Mouse (Mus musculus): ENCODE data around the gene Il18rap.
"Not testable (repeated sequence)": the region's sequence is repeated elsewhere in the genome, so short reads cannot be mapped to it uniquely, and the experiment has no call there.

The Il18rap gene

DNA sequence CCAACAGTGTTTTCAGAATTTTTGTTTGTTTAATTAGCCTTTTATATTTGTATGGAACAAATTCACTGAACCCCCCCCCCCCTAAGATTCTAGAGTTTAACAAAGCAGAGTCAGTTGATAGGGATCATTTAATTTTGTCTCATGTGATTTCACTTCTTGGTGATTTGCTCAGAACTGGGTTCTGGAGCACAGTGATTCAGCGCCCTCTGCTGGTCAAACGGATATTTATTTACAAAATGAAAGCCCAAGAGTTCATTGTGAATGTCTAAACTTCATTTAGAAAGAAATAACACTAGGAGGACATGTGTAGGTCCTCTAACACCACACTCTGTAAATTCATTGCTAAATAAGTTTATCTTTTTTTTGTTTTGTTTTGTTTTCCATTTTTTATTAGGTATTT, 29.5 kb downstream of the Il18rap start:
- DNase-seq (ENCODE audit: low read depth, low spot score), result peak; percentile 57

DNA sequence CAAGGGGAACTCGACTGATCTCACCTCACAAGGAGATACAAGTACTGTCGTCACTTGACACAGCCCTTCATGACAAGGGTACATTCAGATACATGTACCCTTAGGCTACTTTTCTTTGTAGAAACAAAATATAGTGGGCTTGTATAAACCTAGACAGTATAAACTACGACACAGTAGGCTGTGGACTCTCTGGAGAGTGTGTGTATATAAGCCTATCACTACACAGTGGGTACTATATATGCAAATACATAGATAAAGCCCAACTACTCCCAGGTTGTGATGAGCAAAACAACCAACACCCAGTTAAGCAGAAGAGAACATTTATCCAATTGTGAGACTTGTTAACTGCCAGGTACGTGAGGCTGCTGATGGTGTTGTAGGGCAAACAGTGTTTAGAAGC, 31.5 kb downstream of the Il18rap start:
- DNase-seq (ENCODE audit: low read depth, low spot score), result no peak

GRCm38 (mm10) chr1:40547064-40547572, 32.0 kb downstream of the Il18rap start:
- DNase-seq (ENCODE audit: low read depth, low spot score), result no peak

DNA sequence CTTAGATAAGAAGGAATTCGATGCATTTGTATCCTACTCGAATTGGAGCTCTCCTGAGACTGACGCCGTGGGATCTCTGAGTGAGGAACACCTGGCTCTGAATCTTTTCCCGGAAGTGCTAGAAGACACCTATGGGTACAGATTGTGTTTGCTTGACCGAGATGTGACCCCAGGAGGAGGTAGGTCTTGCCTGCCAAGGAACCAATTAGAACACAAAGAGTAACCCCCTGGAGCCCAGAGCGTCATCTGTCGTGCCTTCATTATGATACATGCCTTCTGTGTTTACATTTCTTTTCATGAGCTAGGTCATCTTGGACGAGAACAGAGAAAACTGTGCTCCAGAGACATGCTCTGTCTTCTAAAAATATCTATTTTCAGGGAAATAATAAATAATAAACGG, 32.6 kb downstream of the Il18rap start:
- DNase-seq (ENCODE audit: low read depth, low spot score), result no peak

DNA sequence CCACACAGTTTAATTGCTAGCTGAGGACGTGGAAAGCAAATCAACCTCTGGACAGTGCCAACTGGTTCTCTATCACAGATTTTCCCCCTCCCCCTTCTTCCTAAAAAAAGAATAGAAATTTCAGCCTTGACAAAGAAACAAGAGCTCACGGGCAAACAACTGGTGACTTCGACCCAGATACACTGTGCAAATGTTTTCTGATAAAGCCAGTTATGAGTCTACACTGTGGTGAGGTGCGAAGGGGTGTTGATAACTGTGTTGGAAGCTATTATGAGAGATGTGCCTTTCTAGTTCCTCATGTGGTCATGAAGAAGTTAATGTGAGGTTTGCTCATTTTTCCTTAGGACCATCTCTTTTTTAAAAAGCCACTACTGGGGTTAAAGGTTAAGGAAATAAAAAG, 54.2 kb downstream of the Il18rap start:
- no peak for DNase-seq (ENCODE audit: low read depth, low spot score)

DNA sequence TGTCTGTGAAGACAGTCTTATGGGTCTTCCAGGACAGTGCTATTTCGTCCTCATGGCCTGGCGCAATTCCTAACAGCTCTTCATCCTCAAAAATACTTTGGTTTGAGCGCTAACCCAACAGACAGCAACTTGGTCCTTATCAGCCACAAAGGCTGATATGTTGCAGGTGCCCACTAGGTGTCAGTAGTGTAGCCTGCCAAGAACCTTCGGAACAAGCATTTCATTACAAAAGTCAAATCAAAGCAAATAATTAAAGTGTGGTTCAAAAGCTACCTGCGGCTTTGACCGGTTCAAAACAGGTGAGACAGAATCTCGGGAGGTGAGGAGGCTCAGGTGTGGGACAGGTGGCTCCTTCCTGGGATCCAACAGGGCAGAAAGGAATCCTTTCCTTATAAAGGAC, 64.6 kb downstream of the Il18rap start, which contains the start of gene Slc9a4:
Gene Slc9a4 (plus strand): TSS at position 298 of the 400 bp plus-strand sequence.
- DNase-seq (ENCODE audit: low read depth, low spot score), result peak; percentile 20

DNA sequence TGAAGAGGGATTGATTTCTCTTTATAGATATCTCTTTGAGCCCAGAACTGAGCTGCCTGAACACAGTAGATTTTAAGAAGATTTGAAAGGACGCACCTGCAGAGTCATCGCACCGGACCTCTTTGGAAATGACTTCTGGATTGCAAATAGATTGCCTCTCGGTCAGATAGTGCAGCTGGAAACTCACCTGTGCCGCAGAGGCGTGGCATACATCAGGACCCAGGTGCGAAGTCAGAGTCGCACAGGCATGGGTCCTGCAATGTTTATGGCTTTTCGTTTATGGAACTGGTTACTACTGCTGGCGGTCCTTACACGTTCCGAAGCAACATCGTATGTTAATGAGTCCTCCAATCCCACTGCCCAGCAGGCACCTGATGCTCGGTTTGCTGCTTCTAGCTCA, 65.1 kb downstream of the Il18rap start:
- no peak for DNase-seq (ENCODE audit: low read depth, low spot score)

- no peak for DNase-seq (ENCODE audit: low read depth, low spot score)
These were observed 71.6 kb downstream of the Il18rap start for GRCm38 (mm10) chr1:40586776-40587175.

DNA sequence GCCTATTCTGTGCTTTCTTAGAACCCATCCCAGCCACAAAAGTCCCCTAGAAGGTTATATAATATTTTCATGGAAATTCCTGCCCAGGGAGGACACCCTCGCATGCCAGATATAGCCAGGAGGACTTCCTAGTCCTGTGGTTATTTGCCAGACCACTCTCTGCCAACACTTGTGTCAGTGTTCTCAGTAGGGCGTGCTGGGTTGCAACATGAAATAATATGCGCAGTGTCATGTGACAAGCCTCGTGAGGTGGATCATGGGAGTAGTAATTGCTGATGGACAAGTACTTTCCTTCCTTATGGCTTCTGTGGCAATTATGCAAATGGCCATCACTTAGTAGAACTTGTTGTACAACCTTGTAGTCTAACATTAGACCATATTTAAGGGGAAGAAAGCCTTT, 75.8 kb downstream of the Il18rap start:
- no peak for DNase-seq (ENCODE audit: low read depth, low spot score)

DNA sequence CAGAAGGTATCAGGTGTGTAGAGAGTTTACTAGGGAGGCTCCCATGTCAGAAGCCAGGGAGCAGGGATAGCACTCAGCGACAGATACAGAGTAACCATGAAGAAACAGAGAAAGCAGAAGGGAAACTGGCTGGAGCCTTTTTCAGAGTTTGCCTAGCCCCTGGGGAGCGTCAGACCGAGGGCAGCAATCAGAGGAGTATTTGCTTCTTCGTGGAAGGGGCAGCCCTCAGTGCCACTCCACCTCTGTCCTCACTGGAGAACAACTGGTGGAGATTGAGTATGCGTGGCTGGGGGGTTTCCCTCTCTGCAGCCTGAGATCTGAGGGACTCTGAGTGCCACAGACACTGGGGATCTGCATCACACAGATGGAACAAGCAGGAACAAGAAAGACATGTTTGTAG, 82.7 kb downstream of the Il18rap start:
- no peak for DNase-seq (ENCODE audit: low read depth, low spot score)

- not testable (repeated sequence) for DNase-seq (ENCODE audit: low read depth, low spot score)
These were observed 84.5 kb downstream of the Il18rap start for GRCm38 (mm10) chr1:40599661-40600060.

DNA sequence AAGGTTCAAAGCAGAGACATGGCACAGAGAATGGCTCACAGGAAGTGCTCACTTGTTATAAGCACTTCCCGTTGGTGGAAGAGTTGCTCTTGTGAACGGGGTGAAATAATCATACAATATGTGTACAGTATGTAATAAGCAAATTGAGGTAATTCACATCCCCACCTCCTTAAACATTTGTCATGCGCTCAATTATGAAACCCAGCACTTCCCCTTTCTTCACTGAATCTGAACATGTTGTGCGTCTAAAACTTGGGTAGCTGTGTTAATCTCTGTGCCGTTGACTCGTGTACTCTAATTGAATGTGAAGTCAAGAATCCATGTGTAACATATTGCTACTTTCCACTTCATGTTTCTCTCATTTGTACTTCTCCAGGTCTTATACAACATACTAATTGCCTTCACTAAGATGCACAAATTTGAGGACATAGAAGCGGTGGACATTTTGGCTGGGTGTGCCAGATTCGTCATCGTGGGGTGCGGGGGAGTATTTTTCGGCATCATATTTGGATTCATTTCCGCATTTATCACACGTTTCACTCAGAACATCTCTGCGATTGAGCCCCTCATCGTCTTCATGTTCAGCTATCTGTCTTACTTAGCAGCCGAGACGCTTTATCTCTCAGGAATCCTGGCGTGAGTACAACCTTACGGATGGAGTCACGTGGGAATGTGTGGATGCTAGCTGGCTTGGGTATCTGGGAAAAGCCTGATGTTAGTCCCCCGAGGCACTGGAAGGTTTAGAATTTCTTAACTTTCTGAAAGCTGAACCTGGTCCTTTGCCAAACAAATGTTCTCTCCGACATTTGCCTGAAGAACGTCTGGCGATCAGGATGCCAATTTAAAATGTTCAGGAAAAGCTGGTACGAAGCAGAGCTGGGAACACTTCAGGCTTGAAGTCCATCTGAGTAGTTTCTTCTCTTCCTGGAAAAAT, 85.5 kb downstream of the Il18rap start:
- no peak for DNase-seq (ENCODE audit: low read depth, low spot score)
